Mouse (Mus musculus) olfactory bulb, adult 2 months (tissue): ENCODE measurements around the gene Rftn2.

Experiments
- CTCF ChIP-seq: fragments of 200-500 bp; IDR thresholded peaks from 2 replicates; pipeline ENCODE4 v1.5.1; 2012; ENCODE audit warnings: low read depth, mild to moderate bottlenecking, low read length, moderate library complexity; ENCODE audit not compliant: insufficient read depth
- POLR2A ChIP-seq: fragments of 200-500 bp; IDR thresholded peaks from 2 replicates; pipeline ENCODE4 v1.6.1; 2012; ENCODE audit warnings: mild to moderate bottlenecking, low read depth, low read length, moderate library complexity; ENCODE audit not compliant: insufficient read depth

GRCm38 (mm10) chr1:55171361-55172325, 54.9 kb downstream of the Rftn2 start:
- TF ChIP-seq POLR2A = no peak
- TF ChIP-seq CTCF = no peak
